Mouse (Mus musculus) forebrain, embryonic 13.5 days (tissue): Measurements from ENCODE around the gene St7. TPM values are rescaled to one million over a fixed set of nuclear protein-coding genes. Genes with fewer than 3 reads are reported as not detected.

Source experiments
- ATAC-seq: fragments of 200-750 bp; cut with Nextera tagmentation; 2 replicates; pipeline ENCODE4 v1.8.0; 2017
- H3K27ac ChIP-seq: fragments of 300-500 bp; sonication (generic); 2 replicates; pipeline ENCODE4 v1.5.1; 2015; ENCODE audit warnings: inconsistent platforms, mild to moderate bottlenecking, moderate library complexity
- H3K27me3 ChIP-seq: fragments of 300-500 bp; sonication (generic); 2 replicates; pipeline ENCODE4 v1.6.1; 2015; ENCODE audit warnings: mild to moderate bottlenecking, inconsistent platforms
- H3K36me3 ChIP-seq: fragments of 300-500 bp; sonication (generic); 2 replicates; pipeline ENCODE4 v1.6.1; 2015; ENCODE audit warnings: mild to moderate bottlenecking, inconsistent platforms; ENCODE audit not compliant: poor library complexity, severe bottlenecking
- H3K4me1 ChIP-seq: fragments of 300-500 bp; sonication (generic); 2 replicates; pipeline ENCODE4 v1.6.1; 2015; ENCODE audit warnings: inconsistent platforms
- H3K4me2 ChIP-seq: fragments of 300-500 bp; sonication (generic); 2 replicates; pipeline ENCODE4 v1.6.1; 2015; ENCODE audit warnings: inconsistent platforms, mild to moderate bottlenecking, moderate library complexity
- H3K4me3 ChIP-seq: fragments of 300-500 bp; sonication (generic); 2 replicates; pipeline ENCODE4 v1.5.1; 2015; ENCODE audit warnings: mild to moderate bottlenecking, inconsistent platforms
- H3K9ac ChIP-seq: fragments of 300-500 bp; sonication (generic); 2 replicates; pipeline ENCODE4 v1.6.1; 2015; ENCODE audit warnings: mild to moderate bottlenecking, inconsistent platforms
- H3K9me3 ChIP-seq: fragments of 300-500 bp; sonication (generic); replicated peaks from 2 replicates; pipeline ENCODE4 v1.6.1; 2016; ENCODE audit warnings: inconsistent platforms
- WGBS: fragments of 180-500 bp; shearing (Covaris S2); methylation state at CpG from one replicate; pipeline ENCODE4 v1.1.7; 2015; 5-methylcytosine and 5-hydroxymethylcytosine counted together
- polyA plus RNA-seq: library from polyadenylated mRNA; unstranded; fragments of >200 nt; fragmentation: Nextera tagmentation; extraction: Ambion mirVana; gene quantifications from 2 replicates; pipeline ENCODE4 v1.2.1, GENCODE M21; 2015

Gene St7
- polyA plus RNA-seq, 1 experiment from 2014 or later: 49.5 TPM

- Histone ChIP-seq H3K9me3 (no peaks in the 10 kb centered on the region), H3K4me1 (peaks cover 11% of the 10 kb centered on the region; the same call in 1 of the 2 replicates), H3K4me3 (no peak overlapping the region), H3K27ac (no peak overlapping the region), H3K9ac (no peak overlapping the region), H3K36me3 (no peaks in the 10 kb centered on the region), H3K27me3 (no peaks in the 10 kb centered on the region), H3K4me2 (no peak overlapping the region)
- no peak for ATAC-seq
- 89% methylated on average over 6 of the region's 6 CpGs for WGBS
Measured at GRCm38 (mm10) chr6:17720022-17720421, 27.3 kb downstream of the St7 start.

GRCm38 (mm10) chr6:17721706-17722105 is 29.0 kb downstream of the St7 start:
- Histone ChIP-seq H3K4me1 (peaks cover 11% of the 10 kb centered on the region; the same call in 1 of the 2 replicates), H3K9me3 (no peaks in the 10 kb centered on the region), H3K4me2 (no peak overlapping the region), H3K27ac (no peak overlapping the region), H3K9ac (no peak overlapping the region), H3K27me3 (no peaks in the 10 kb centered on the region), H3K36me3 (no peaks in the 10 kb centered on the region), H3K4me3 (no peak overlapping the region)
- ATAC-seq: no peak
- 49% methylated on average over 5 of the region's 5 CpGs for WGBS

GRCm38 (mm10) chr6:17725841-17726460 is 33.2 kb downstream of the St7 start:
- H3K4me3 ChIP-seq: no peak overlapping the region
- H3K27ac ChIP-seq: no peak overlapping the region
- H3K4me1 ChIP-seq: peaks cover 11% of the 10 kb centered on the region; the same call in 1 of the 2 replicates
- no peak overlapping the region for H3K4me2 ChIP-seq
- H3K36me3 ChIP-seq: no peaks in the 10 kb centered on the region
- H3K9me3 ChIP-seq: no peaks in the 10 kb centered on the region
- 43% methylated on average over 7 of the region's 7 CpGs for WGBS
- ATAC-seq: peak; percentile 84
- no peak overlapping the region for H3K9ac ChIP-seq
- H3K27me3 ChIP-seq: no peaks in the 10 kb centered on the region

- Histone ChIP-seq H3K36me3 (no peaks in the 10 kb centered on the region), H3K9ac (no peak overlapping the region), H3K4me3 (no peak overlapping the region), H3K27me3 (no peaks in the 10 kb centered on the region), H3K27ac (no peak overlapping the region), H3K9me3 (no peaks in the 10 kb centered on the region), H3K4me2 (no peak overlapping the region), H3K4me1 (no peaks in the 10 kb centered on the region)
- no peak for ATAC-seq
- WGBS: 88% methylated on average over 3 of the region's 3 CpGs
Measured at GRCm38 (mm10) chr6:17727241-17727640, 34.5 kb downstream of the St7 start.

GRCm38 (mm10) chr6:17727891-17728790 is 35.4 kb downstream of the St7 start:
- no peak overlapping the region for H3K4me2 ChIP-seq
- WGBS: 75% methylated on average over 9 of the region's 9 CpGs
- no peak for ATAC-seq

GRCm38 (mm10) chr6:17730122-17730521 is 37.4 kb downstream of the St7 start:
- H3K9me3 ChIP-seq: no peaks in the 10 kb centered on the region
- H3K9ac ChIP-seq: no peak overlapping the region
- H3K36me3 ChIP-seq: no peaks in the 10 kb centered on the region
- H3K27ac ChIP-seq: no peak overlapping the region
- no peak overlapping the region for H3K4me2 ChIP-seq
- WGBS: 89% methylated on average over 6 of the region's 6 CpGs
- H3K4me1 ChIP-seq: no peaks in the 10 kb centered on the region
- H3K27me3 ChIP-seq: no peaks in the 10 kb centered on the region
- ATAC-seq: peak; percentile 55; the same call in 1 of the 2 replicates
- no peak overlapping the region for H3K4me3 ChIP-seq

More at GRCm38 (mm10) chr6:17727891-17728790, 35.4 kb downstream of the St7 start:
- no peak overlapping the region for H3K27ac ChIP-seq
- H3K4me3 ChIP-seq: no peak overlapping the region
- no peaks in the 10 kb centered on the region for H3K4me1 ChIP-seq
- no peaks in the 10 kb centered on the region for H3K36me3 ChIP-seq
- H3K9ac ChIP-seq: no peak overlapping the region
- H3K9me3 ChIP-seq: no peaks in the 10 kb centered on the region
- no peaks in the 10 kb centered on the region for H3K27me3 ChIP-seq

GRCm38 (mm10) chr6:17731694-17732093 is 39.0 kb downstream of the St7 start:
- ATAC-seq: no peak
- no peaks in the 10 kb centered on the region for H3K4me1 ChIP-seq
- H3K36me3 ChIP-seq: no peaks in the 10 kb centered on the region
- H3K27me3 ChIP-seq: no peaks in the 10 kb centered on the region
- 81% methylated on average over 5 of the region's 5 CpGs for WGBS
- H3K4me3 ChIP-seq: no peak overlapping the region
- H3K27ac ChIP-seq: no peak overlapping the region
- no peaks in the 10 kb centered on the region for H3K9me3 ChIP-seq
- H3K9ac ChIP-seq: no peak overlapping the region
- H3K4me2 ChIP-seq: no peak overlapping the region

GRCm38 (mm10) chr6:17733951-17734411 is 41.2 kb downstream of the St7 start:
- Histone ChIP-seq H3K9ac (no peak overlapping the region), H3K4me3 (no peak overlapping the region), H3K4me2 (no peak overlapping the region), H3K4me1 (no peaks in the 10 kb centered on the region), H3K27ac (no peak overlapping the region), H3K36me3 (no peaks in the 10 kb centered on the region), H3K27me3 (no peaks in the 10 kb centered on the region), H3K9me3 (no peaks in the 10 kb centered on the region)
- no peak for ATAC-seq
- WGBS: 88% methylated on average over 8 of the region's 8 CpGs

- Histone ChIP-seq H3K4me1 (no peaks in the 10 kb centered on the region), H3K4me2 (no peak overlapping the region), H3K36me3 (no peaks in the 10 kb centered on the region), H3K4me3 (no peak overlapping the region), H3K27ac (no peak overlapping the region), H3K9me3 (no peaks in the 10 kb centered on the region), H3K9ac (no peak overlapping the region), H3K27me3 (no peaks in the 10 kb centered on the region)
- no peak for ATAC-seq
- WGBS: 94% methylated on average over 8 of the region's 8 CpGs
Measured at GRCm38 (mm10) chr6:17737262-17737948, 44.7 kb downstream of the St7 start.

GRCm38 (mm10) chr6:17740128-17740527 is 47.4 kb downstream of the St7 start:
- no peak overlapping the region for H3K4me3 ChIP-seq
- no peaks in the 10 kb centered on the region for H3K9me3 ChIP-seq
- 95% methylated on average over 1 of the region's 1 CpGs for WGBS
- H3K4me2 ChIP-seq: no peak overlapping the region
- ATAC-seq: no peak
- H3K9ac ChIP-seq: no peak overlapping the region
- H3K27me3 ChIP-seq: no peaks in the 10 kb centered on the region
- H3K4me1 ChIP-seq: no peaks in the 10 kb centered on the region
- no peak overlapping the region for H3K27ac ChIP-seq
- no peaks in the 10 kb centered on the region for H3K36me3 ChIP-seq

- WGBS: 94% methylated on average over 6 of the region's 6 CpGs
- Histone ChIP-seq H3K4me1 (no peaks in the 10 kb centered on the region), H3K4me3 (no peak overlapping the region), H3K9ac (no peak overlapping the region), H3K27ac (no peak overlapping the region), H3K27me3 (no peaks in the 10 kb centered on the region), H3K36me3 (no peaks in the 10 kb centered on the region), H3K9me3 (no peaks in the 10 kb centered on the region), H3K4me2 (no peak overlapping the region)
- ATAC-seq: no peak
Measured at GRCm38 (mm10) chr6:17741639-17742038, 48.9 kb downstream of the St7 start.

GRCm38 (mm10) chr6:17742209-17742608 is 49.5 kb downstream of the St7 start:
- WGBS: 95% methylated on average over 4 of the region's 4 CpGs
- Histone ChIP-seq H3K9ac (no peak overlapping the region), H3K9me3 (no peaks in the 10 kb centered on the region), H3K4me2 (no peak overlapping the region), H3K4me3 (no peak overlapping the region), H3K27me3 (no peaks in the 10 kb centered on the region), H3K27ac (no peak overlapping the region), H3K36me3 (no peaks in the 10 kb centered on the region), H3K4me1 (no peaks in the 10 kb centered on the region)
- no peak for ATAC-seq
